Mouse (Mus musculus) ES-E14 (cell line): ENCODE data around the gene Rbsn. TPM values are rescaled to one million over a fixed set of nuclear protein-coding genes. Genes with fewer than 3 reads are reported as not detected.

ENCODE experiments used
- DNase-seq: peaks from one replicate; pipeline ENCODE4 v3.0.0-alpha.2; 2013; ENCODE audit warnings: low read depth, low spot score
- H3K27ac ChIP-seq: 2 replicates; pipeline ENCODE4 v1.5.1; 2012; ENCODE audit warnings: low read depth, mild to moderate bottlenecking, low read length, moderate library complexity, mixed read lengths; ENCODE audit not compliant: poor library complexity, insufficient read depth, severe bottlenecking
- H3K36me3 ChIP-seq: 2 replicates; pipeline ENCODE4 v1.6.1; 2012; ENCODE audit warnings: mild to moderate bottlenecking, low read length, moderate library complexity, mixed read lengths; ENCODE audit not compliant: control insufficient read depth, poor library complexity, insufficient read depth, severe bottlenecking
- H3K4me1 ChIP-seq, 2 experiments: fragments of 150-350 bp in 1 of 2; sonication (generic) in 1 of 2; 2 replicates each; pipeline ENCODE4 v1.6.1; 2012; ENCODE audit warnings: low read length in 2 of 2, mild to moderate bottlenecking in 1 of 2, mixed read lengths in 1 of 2; ENCODE audit not compliant: control insufficient read depth in 2 of 2, insufficient read depth in 2 of 2, poor library complexity in 1 of 2
- H3K4me3 ChIP-seq, 2 experiments: fragments of 150-350 bp in 1 of 2; sonication (generic) in 1 of 2; 2 replicates each; pipeline ENCODE4 v1.5.1; 2012; ENCODE audit warnings: low read length in 2 of 2, low read depth in 1 of 2, mild to moderate bottlenecking in 1 of 2, mixed read lengths in 1 of 2; ENCODE audit not compliant: insufficient read depth in 1 of 2, poor library complexity in 1 of 2, severe bottlenecking in 1 of 2
- H3K9ac ChIP-seq: 2 replicates; pipeline ENCODE4 v1.6.1; 2012; ENCODE audit warnings: low read depth, mild to moderate bottlenecking, low read length, mixed read lengths; ENCODE audit not compliant: poor library complexity, insufficient read depth, severe bottlenecking
- H3K9me3 ChIP-seq: fragments of 150-350 bp; sonication (generic); 2 replicates; pipeline ENCODE4 v1.6.1; 2012; ENCODE audit warnings: low read depth, mild to moderate bottlenecking, low read length; ENCODE audit not compliant: control insufficient read depth, insufficient read depth
- CHD2 ChIP-seq: IDR thresholded peaks from 2 replicates; pipeline ENCODE4 v1.6.1; 2014; ENCODE audit warnings: mild to moderate bottlenecking, low read depth, low read length, inconsistent platforms
- HCFC1 ChIP-seq: IDR thresholded peaks from 2 replicates; pipeline ENCODE4 v1.6.1; 2012; ENCODE audit warnings: low read length, inconsistent platforms, borderline replicate concordance; ENCODE audit not compliant: insufficient read depth
- MAFK ChIP-seq: IDR thresholded peaks from 2 replicates; pipeline ENCODE4 v1.6.1; 2014; ENCODE audit warnings: mild to moderate bottlenecking, low read depth, low read length, inconsistent platforms; ENCODE audit not compliant: insufficient read depth
- ZC3H11A ChIP-seq: IDR thresholded peaks from 2 replicates; pipeline ENCODE4 v1.6.1; 2012; ENCODE audit warnings: low read depth, mild to moderate bottlenecking, inconsistent platforms, low read length, borderline replicate concordance
- ZNF384 ChIP-seq: IDR thresholded peaks from 2 replicates; pipeline ENCODE4 v1.6.1; 2012; ENCODE audit warnings: low read depth, low read length, inconsistent platforms
- in situ Hi-C, 2 experiments: fragments of 600-800 bp; cut with MboI; formaldehyde crosslinking; loops; one replicate each; pipeline ENCODE4 v1.15.1; 2025; ENCODE audit warnings: low sequenced_read_pairs in 2 of 2, inconsistent platforms in 1 of 2; ENCODE audit not compliant: unreplicated experiment in 2 of 2
- total RNA-seq: library from RNA; depleted of rRNA; stranded (reverse); fragments of 300-350 nt; gene quantifications from 2 replicates; pipeline ENCODE4 v1.2.3, GENCODE M21; 2012

The Rbsn gene
- total RNA-seq, 1 experiment, result 17.9 TPM

- Histone ChIP-seq H3K9ac (no peak overlapping the region), H3K9me3 (no peaks in the 10 kb centered on the region), H3K4me3 (no peak overlapping the region), H3K27ac (no peak overlapping the region), H3K36me3 (no peaks in the 10 kb centered on the region), H3K4me1 (peaks cover 0 to 1% of the 10 kb centered on the region in 2 experiments; a peak in 1 of 4 replicates)
- TF ChIP-seq ZC3H11A, result no peak
- TF ChIP-seq HCFC1, result no peak
- no peak for TF ChIP-seq ZNF384
- no peak for TF ChIP-seq MAFK
- no peak for TF ChIP-seq CHD2
- in situ Hi-C loops, result no loop called here
- no peak for DNase-seq
Observed at GRCm38 (mm10) chr6:92235036-92235435, 20.3 kb upstream of the Rbsn start.

GRCm38 (mm10) chr6:92231762-92232161 is 17.0 kb upstream of the Rbsn start:
- Histone ChIP-seq H3K4me3 (no peak overlapping the region), H3K9me3 (no peaks in the 10 kb centered on the region), H3K4me1 (peaks cover 0 to 7% of the 10 kb centered on the region in 2 experiments; a peak in 2 of 4 replicates), H3K36me3 (no peaks in the 10 kb centered on the region), H3K9ac (no peak overlapping the region), H3K27ac (no peak overlapping the region)
- TF ChIP-seq ZNF384, result no peak
- no peak for TF ChIP-seq HCFC1
- no peak for TF ChIP-seq MAFK
- TF ChIP-seq CHD2, result no peak
- TF ChIP-seq ZC3H11A, result no peak
- in situ Hi-C loops, result no loop called here
- no peak for DNase-seq

- Histone ChIP-seq H3K9ac (no peak overlapping the region), H3K9me3 (no peaks in the 10 kb centered on the region), H3K27ac (no peak overlapping the region), H3K36me3 (no peaks in the 10 kb centered on the region), H3K4me1 (peaks cover 0 to 7% of the 10 kb centered on the region in 2 experiments; a peak in 2 of 4 replicates), H3K4me3 (no peak overlapping the region)
- TF ChIP-seq CHD2, result no peak
- no peak for TF ChIP-seq ZC3H11A
- in situ Hi-C loops, result no loop called here
- DNase-seq, result no peak
Observed at GRCm38 (mm10) chr6:92231356-92231755, 16.6 kb upstream of the Rbsn start.

GRCm38 (mm10) chr6:92229586-92229985 is 14.9 kb upstream of the Rbsn start:
- Histone ChIP-seq H3K4me1 (peaks cover 0 to 7% of the 10 kb centered on the region in 2 experiments; a peak in 2 of 4 replicates), H3K27ac (no peak overlapping the region), H3K9me3 (no peaks in the 10 kb centered on the region), H3K9ac (no peak overlapping the region), H3K4me3 (no peak overlapping the region), H3K36me3 (no peaks in the 10 kb centered on the region)
- DNase-seq, result no peak
- TF ChIP-seq CHD2 (no peak), HCFC1 (no peak), MAFK (no peak), ZC3H11A (no peak), ZNF384 (no peak)
- in situ Hi-C loops, result no loop called here

- Histone ChIP-seq H3K9me3 (no peaks in the 10 kb centered on the region), H3K4me3 (no peak overlapping the region), H3K27ac (no peak overlapping the region), H3K9ac (no peak overlapping the region), H3K4me1 (peaks cover 0 to 7% of the 10 kb centered on the region in 2 experiments; a peak in 2 of 4 replicates), H3K36me3 (no peaks in the 10 kb centered on the region)
- no peak for DNase-seq
- in situ Hi-C loops, result no loop called here
- TF ChIP-seq ZC3H11A, result no peak
- TF ChIP-seq ZNF384, result peak; percentile 33; the same call in 1 of the 2 replicates
Observed at GRCm38 (mm10) chr6:92229103-92229502, 14.4 kb upstream of the Rbsn start.
